Mouse (Mus musculus): ENCODE data around the gene Dusp8. TPM values are rescaled to one million over a fixed set of nuclear protein-coding genes. Genes with fewer than 3 reads are reported as not detected.

Gene Dusp8
- polyA plus RNA-seq, 1 experiment from 2014 or later = 2.7 TPM

DNA sequence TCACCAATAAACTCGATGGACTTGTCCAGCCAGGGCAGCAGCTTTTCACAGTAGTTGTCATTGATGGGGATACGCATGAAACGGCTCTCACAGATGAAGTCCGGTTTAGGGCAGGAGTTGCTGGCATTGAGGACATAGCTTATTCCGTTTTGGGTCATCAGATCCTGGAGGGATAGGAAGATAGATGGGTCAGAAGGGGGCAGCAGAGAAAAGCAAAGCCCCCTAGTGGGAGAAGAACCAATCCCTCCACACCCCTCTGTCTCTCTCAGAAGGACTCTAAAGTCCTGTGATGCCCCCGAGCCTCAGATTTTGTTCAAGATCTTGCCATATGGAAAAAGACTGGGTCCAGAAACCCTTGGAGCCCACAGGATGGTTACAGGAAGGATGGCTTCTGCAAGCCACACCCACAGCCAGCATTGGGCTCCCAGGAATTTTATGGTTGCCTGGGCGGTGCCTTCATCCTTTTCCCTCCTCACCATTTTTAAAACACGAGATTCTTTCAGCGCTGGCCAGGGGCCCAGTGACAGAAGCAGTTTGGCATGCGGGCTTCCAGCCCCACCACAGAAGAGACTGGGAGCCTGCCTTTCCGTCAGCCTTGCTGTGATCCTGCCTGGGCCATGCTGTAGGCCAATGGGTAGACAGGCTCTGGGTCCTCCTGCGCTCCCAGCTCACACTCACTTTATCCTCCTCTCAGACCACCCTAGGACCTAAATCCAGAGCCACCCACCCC lies 11.9 kb downstream of the Dusp8 start:
- H3K9me3 ChIP-seq = no peaks in the 10 kb centered on the region
- WGBS = 26% methylated on average over 12 of the region's 12 CpGs
- 0 out of 2 replicates have a peak overlapping the region, but pooled peaks have one; percentile 24 for H3K27ac ChIP-seq
- H3K4me3 ChIP-seq = no peak overlapping the region
- ATAC-seq (ENCODE audit: borderline replicate concordance, extremely low read depth, low FRiP score, low TSS enrichment) = peak; percentile 41; the same call in 1 of the 2 replicates
- peaks cover 45% of the 10 kb centered on the region for H3K27me3 ChIP-seq
- no peaks in the 10 kb centered on the region for H3K36me3 ChIP-seq
- H3K9ac ChIP-seq = no peak overlapping the region
- no peak overlapping the region for H3K4me2 ChIP-seq
- H3K4me1 ChIP-seq = peaks cover 26% of the 10 kb centered on the region

DNA sequence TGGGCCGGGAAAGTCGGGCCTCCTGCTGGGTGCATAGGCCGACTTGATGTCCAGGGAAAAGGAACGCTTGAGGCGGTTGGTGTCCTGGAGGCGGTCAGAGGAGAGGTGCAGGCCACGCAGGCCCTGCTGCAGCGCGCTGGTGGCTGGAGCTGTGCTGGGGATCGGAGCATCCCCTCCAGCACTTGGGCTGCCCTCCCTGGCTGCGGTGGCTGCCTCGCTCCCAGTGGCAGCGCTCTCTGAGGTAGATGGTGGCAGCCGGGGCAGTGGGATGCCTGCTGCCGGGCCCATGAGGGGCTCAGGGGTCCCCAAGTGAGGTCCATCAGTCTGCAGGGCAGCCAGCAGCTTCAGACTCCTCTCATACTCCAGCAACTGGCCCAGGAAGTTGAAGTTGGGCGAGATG lies 13.0 kb downstream of the Dusp8 start:
- peak overlapping the region; percentile 28 for H3K4me3 ChIP-seq
- 31% methylated on average over 16 of the region's 16 CpGs for WGBS

GRCm38 (mm10) chr7:142082179-142082578 lies 13.5 kb downstream of the Dusp8 start:
- peaks cover 23% of the 10 kb centered on the region for H3K4me1 ChIP-seq

More for the DNA sequence above, 13.0 kb downstream of the Dusp8 start:
- Histone ChIP-seq H3K27me3 (peaks cover 40% of the 10 kb centered on the region), H3K36me3 (no peaks in the 10 kb centered on the region), H3K4me2 (peak overlapping the region; percentile 49; the same call in 1 of the 2 replicates), H3K27ac (no peak overlapping the region), H3K4me1 (peaks cover 23% of the 10 kb centered on the region), H3K9ac (no peak overlapping the region), H3K9me3 (no peaks in the 10 kb centered on the region)
- ATAC-seq (ENCODE audit: borderline replicate concordance, extremely low read depth, low FRiP score, low TSS enrichment) = no peak

GRCm38 (mm10) chr7:142081736-142082135 lies 13.9 kb downstream of the Dusp8 start:
- 29% methylated on average over 17 of the region's 17 CpGs for WGBS
- Histone ChIP-seq H3K36me3 (no peaks in the 10 kb centered on the region), H3K4me2 (peak overlapping the region; percentile 49), H3K27ac (no peak overlapping the region), H3K9me3 (no peaks in the 10 kb centered on the region), H3K4me3 (peak overlapping the region; percentile 28), H3K27me3 (peaks cover 40% of the 10 kb centered on the region), H3K9ac (no peak overlapping the region), H3K4me1 (peaks cover 23% of the 10 kb centered on the region)
- ATAC-seq (ENCODE audit: borderline replicate concordance, extremely low read depth, low FRiP score, low TSS enrichment) = no peak

More at GRCm38 (mm10) chr7:142082179-142082578, 13.5 kb downstream of the Dusp8 start:
- no peak for ATAC-seq (ENCODE audit: borderline replicate concordance, extremely low read depth, low FRiP score, low TSS enrichment)
- Histone ChIP-seq H3K9me3 (no peaks in the 10 kb centered on the region), H3K27me3 (peaks cover 40% of the 10 kb centered on the region), H3K9ac (no peak overlapping the region), H3K27ac (no peak overlapping the region), H3K4me3 (peak overlapping the region; percentile 28), H3K4me2 (peak overlapping the region; percentile 49), H3K36me3 (no peaks in the 10 kb centered on the region)
- WGBS = 11% methylated on average over 38 of the region's 38 CpGs

DNA sequence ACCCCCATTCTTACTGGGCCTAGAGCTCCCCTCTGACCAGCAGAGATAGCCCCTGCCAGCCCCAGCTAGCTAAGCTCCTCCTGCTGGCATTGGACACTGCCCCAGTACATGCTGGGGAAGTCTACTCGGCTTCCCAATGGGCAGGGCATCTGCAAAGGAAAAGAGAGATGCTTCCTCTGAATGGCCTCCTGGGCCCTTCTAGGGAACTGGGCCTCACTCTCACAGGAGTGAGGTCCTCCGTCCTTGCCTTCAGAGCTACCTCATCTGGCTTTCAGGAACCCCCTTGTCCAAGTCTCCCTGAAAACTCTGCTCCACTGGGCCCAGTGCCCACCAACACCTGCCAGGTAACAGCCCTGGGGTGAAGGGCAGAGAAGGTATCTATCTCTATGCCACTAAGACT lies 14.8 kb downstream of the Dusp8 start:
- no peak for ATAC-seq (ENCODE audit: borderline replicate concordance, extremely low read depth, low FRiP score, low TSS enrichment)
- no peak overlapping the region for H3K9ac ChIP-seq
- no peaks in the 10 kb centered on the region for H3K9me3 ChIP-seq
- H3K27ac ChIP-seq = no peak overlapping the region
- 72% methylated on average over 2 of the region's 2 CpGs for WGBS
- H3K27me3 ChIP-seq = peaks cover 40% of the 10 kb centered on the region
- H3K4me2 ChIP-seq = no peak overlapping the region
- H3K4me1 ChIP-seq = peaks cover 23% of the 10 kb centered on the region
- no peaks in the 10 kb centered on the region for H3K36me3 ChIP-seq
- H3K4me3 ChIP-seq = no peak overlapping the region

GRCm38 (mm10) chr7:142079365-142079764 lies 16.3 kb downstream of the Dusp8 start:
- ATAC-seq (ENCODE audit: borderline replicate concordance, extremely low read depth, low FRiP score, low TSS enrichment) = no peak
- H3K27ac ChIP-seq = no peak overlapping the region

DNA sequence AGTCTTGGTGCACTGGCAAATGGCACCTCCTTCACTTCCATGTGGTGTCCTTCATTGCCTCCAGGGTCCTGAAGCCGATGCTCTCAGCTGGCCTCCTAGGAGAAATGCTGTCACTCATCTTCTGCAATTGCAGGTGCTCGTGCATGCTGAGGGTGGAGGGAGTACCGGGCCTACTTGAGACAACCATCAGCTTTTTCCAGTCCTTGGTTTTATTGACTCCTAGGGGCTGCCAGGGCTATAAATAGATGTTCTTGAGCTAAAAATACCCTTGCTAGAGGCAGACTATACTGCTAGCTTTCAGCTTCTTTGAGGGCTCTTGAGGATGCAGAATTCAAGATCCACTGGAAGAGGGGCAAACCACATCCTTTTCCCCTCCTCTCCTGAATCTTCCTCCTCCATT lies 18.5 kb downstream of the Dusp8 start:
- H3K9me3 ChIP-seq = no peaks in the 10 kb centered on the region
- H3K4me3 ChIP-seq = no peak overlapping the region
- H3K9ac ChIP-seq = no peak overlapping the region
- no peak overlapping the region for H3K4me2 ChIP-seq
- no peaks in the 10 kb centered on the region for H3K36me3 ChIP-seq
- H3K27ac ChIP-seq = no peak overlapping the region
- H3K27me3 ChIP-seq = peaks cover 21% of the 10 kb centered on the region
- ATAC-seq (ENCODE audit: borderline replicate concordance, extremely low read depth, low FRiP score, low TSS enrichment) = no peak
- H3K4me1 ChIP-seq = peaks cover 5% of the 10 kb centered on the region; the same call in 1 of the 2 replicates
- 63% methylated on average over 3 of the region's 3 CpGs for WGBS

More at GRCm38 (mm10) chr7:142079365-142079764, 16.3 kb downstream of the Dusp8 start:
- H3K27me3 ChIP-seq = peaks cover 40% of the 10 kb centered on the region
- H3K36me3 ChIP-seq = no peaks in the 10 kb centered on the region
- H3K4me1 ChIP-seq = peaks cover 17% of the 10 kb centered on the region
- 45% methylated on average over 5 of the region's 5 CpGs for WGBS
- H3K4me3 ChIP-seq = no peak overlapping the region
- no peak overlapping the region for H3K4me2 ChIP-seq
- H3K9me3 ChIP-seq = no peaks in the 10 kb centered on the region
- no peak overlapping the region for H3K9ac ChIP-seq

GRCm38 (mm10) chr7:142074146-142074886 lies 21.3 kb downstream of the Dusp8 start:
- no peak for ATAC-seq (ENCODE audit: borderline replicate concordance, extremely low read depth, low FRiP score, low TSS enrichment)
- no peaks in the 10 kb centered on the region for H3K36me3 ChIP-seq
- no peak overlapping the region for H3K4me3 ChIP-seq
- no peak overlapping the region for H3K27ac ChIP-seq
- H3K9me3 ChIP-seq = no peaks in the 10 kb centered on the region
- no peaks in the 10 kb centered on the region for H3K4me1 ChIP-seq
- no peak overlapping the region for H3K9ac ChIP-seq
- no peak overlapping the region for H3K4me2 ChIP-seq
- WGBS = 66% methylated on average over 8 of the region's 8 CpGs
- H3K27me3 ChIP-seq = peaks cover 3% of the 10 kb centered on the region; the same call in 1 of the 2 replicates

DNA sequence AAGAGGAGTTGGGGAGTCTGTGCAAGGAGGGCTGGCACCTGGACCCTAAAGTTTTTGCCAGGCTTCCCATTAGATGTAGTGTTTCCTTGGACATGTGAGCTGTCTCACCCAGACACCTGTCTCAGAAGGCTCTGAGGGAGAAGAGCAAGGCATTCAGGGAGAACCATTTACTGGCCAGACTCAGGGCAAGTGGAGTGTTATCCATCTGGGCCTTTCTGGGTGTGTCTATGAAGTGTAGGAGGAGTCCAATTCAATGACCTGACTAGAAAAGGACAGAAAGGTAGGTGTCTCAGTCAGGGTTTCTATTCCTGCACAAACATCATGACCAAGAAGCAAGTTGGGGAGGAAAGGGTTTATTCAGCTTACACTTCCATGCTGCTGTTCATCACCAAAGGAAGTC lies 23.9 kb downstream of the Dusp8 start:
- Histone ChIP-seq H3K27ac (no peak overlapping the region), H3K9me3 (no peaks in the 10 kb centered on the region), H3K27me3 (peaks cover 3% of the 10 kb centered on the region; the same call in 1 of the 2 replicates), H3K36me3 (no peaks in the 10 kb centered on the region), H3K9ac (no peak overlapping the region), H3K4me2 (no peak overlapping the region), H3K4me1 (no peaks in the 10 kb centered on the region), H3K4me3 (no peak overlapping the region)
- no peak for ATAC-seq (ENCODE audit: borderline replicate concordance, extremely low read depth, low FRiP score, low TSS enrichment)

- no peaks in the 10 kb centered on the region for H3K9me3 ChIP-seq
- H3K27ac ChIP-seq = no peak overlapping the region
- H3K4me2 ChIP-seq = peak overlapping the region; percentile 4; the same call in 1 of the 2 replicates
- H3K4me3 ChIP-seq = no peak overlapping the region
- 0 out of 2 replicates have a peak, but pooled peaks have one; percentile 27 for ATAC-seq (ENCODE audit: borderline replicate concordance, extremely low read depth, low FRiP score, low TSS enrichment)
- no peak overlapping the region for H3K9ac ChIP-seq
- H3K36me3 ChIP-seq = no peaks in the 10 kb centered on the region
- H3K27me3 ChIP-seq = peaks cover 3% of the 10 kb centered on the region; the same call in 1 of the 2 replicates
- WGBS = 10% methylated on average over 10 of the region's 10 CpGs
- no peaks in the 10 kb centered on the region for H3K4me1 ChIP-seq
These were observed 24.4 kb downstream of the Dusp8 start for GRCm38 (mm10) chr7:142071212-142071578.

DNA sequence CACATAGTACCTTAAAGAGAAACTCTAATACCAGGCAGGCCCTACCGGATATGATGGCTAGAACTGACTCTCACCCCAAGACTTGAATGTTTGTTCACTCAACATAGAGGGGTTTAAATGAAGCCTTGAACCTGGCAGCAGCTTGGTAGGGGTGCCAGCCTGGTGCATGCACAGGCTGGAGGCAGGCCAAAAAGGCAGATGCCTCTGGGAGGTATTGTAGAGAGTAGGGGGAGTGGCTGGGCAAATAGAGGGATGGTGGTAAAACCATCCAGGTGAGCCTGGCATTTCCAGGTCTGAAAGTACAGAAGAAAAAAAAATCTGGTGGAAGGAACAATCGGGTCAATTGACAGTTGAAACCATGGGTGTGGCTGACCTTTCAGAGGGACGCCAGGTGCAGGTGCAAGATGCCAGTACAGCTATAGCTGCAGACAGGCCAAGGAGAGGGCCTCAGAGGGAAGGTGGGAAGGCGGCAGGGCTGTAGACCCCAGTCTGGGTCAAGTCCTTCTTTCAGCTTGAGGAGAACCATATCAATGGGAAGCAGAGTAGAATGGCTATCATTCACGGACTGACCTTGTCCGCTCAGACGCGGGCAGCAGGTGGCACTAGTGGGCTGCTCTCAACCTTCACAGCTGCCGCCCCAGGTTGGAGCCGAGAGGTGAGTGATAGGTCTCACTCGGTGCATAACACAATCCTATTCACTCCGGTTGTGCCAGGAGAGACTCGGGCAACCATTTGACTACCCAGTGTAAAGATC lies 25.0 kb downstream of the Dusp8 start:
- no peaks in the 10 kb centered on the region for H3K36me3 ChIP-seq
- H3K27ac ChIP-seq = no peak overlapping the region
- no peak overlapping the region for H3K4me3 ChIP-seq
- no peak overlapping the region for H3K9ac ChIP-seq
- peak; percentile 49; the same call in 1 of the 2 replicates for ATAC-seq (ENCODE audit: borderline replicate concordance, extremely low read depth, low FRiP score, low TSS enrichment)
- peaks cover 3% of the 10 kb centered on the region; the same call in 1 of the 2 replicates for H3K27me3 ChIP-seq
- H3K4me1 ChIP-seq = no peaks in the 10 kb centered on the region
- WGBS = 12% methylated on average over 13 of the region's 13 CpGs
- H3K9me3 ChIP-seq = no peaks in the 10 kb centered on the region
- peak overlapping the region; percentile 4; the same call in 1 of the 2 replicates for H3K4me2 ChIP-seq
